Mouse (Mus musculus) liver, embryonic 14.5 days (tissue): ENCODE measurements at regions not wholly inside any gene's neighbourhood (a gene's known extent, or its start where the extent isn't known, plus 50 kb on each side); places are given as distances from the start of the nearest gene placed in this dataset.

Experiments
- CTCF ChIP-seq: IDR thresholded peaks from 2 replicates; pipeline ENCODE4 v1.5.1; 2016; ENCODE audit warnings: antibody characterized with exemption, low read depth, control low read depth
- EP300 ChIP-seq: IDR thresholded peaks from 2 replicates; pipeline ENCODE4 v1.6.1; 2016; ENCODE audit warnings: antibody characterized with exemption, low read depth

GRCm38 (mm10) chr15:51627463-51627862, 2257.2 kb upstream of the Gm7489 start:
- no peak for TF ChIP-seq CTCF
- TF ChIP-seq EP300 = no peak
